Mouse (Mus musculus) neural tube, postnatal 0 days (tissue): ENCODE measurements around the gene Fignl2. TPM values are rescaled to one million over a fixed set of nuclear protein-coding genes. Genes with fewer than 3 reads are reported as not detected.

Source experiments
- polyA plus RNA-seq: library from polyadenylated mRNA; unstranded; fragments of >200 nt; fragmentation: Nextera tagmentation; extraction: Ambion mirVana; gene quantifications from 2 replicates; pipeline ENCODE4 v1.2.1, GENCODE M21; 2015

Gene Fignl2
- polyA plus RNA-seq, result 0.21 and 0.25 TPM in 2 replicates

DNA sequence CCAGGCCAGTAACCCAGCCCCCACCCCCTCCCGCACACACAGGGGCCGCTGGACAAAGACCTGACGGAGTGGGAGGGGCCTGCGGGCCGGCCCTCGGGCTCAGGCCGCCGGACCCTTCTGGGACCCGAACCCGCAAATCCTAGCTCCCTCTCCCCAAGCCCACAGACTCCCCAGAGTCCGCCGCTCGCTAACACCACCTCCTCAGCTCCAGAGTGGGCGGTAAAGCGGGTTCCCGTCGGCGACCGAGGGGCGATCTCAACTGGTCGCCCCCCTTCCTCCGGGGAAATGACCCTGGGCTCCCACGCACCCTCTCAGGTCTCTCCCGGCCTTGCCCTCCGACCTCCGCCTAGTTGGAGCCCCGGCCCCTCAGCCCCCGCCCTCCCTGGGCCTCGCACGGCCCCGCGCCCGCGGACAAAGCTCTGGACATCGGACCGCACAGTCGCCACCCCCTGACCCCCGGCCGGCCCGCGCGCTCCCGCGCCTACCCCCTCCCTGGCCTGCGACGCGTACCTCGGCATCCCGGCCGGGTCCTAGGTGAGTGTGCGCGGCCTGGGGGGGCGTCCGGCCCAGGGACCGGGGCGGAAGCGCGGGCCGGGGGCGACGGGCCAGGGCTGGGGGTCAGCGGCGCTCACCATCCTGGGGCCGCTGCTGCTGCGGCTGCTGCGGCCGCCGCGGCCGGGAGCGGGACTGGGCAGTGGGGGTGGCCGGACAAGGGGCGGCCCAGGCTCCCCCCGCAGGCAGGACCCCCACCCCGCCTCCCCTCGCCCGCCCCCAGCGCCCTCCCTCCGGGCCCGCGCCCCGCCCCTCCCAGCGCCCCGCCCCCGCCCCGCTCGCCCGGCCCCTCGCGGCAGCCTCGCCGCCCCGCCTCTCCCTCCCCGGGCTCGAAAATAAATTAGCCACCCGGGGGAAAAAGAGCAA, at the start of gene Fignl2:
Gene Fignl2 (minus strand): TSS at position 755 of the 918 bp plus-strand sequence.

DNA sequence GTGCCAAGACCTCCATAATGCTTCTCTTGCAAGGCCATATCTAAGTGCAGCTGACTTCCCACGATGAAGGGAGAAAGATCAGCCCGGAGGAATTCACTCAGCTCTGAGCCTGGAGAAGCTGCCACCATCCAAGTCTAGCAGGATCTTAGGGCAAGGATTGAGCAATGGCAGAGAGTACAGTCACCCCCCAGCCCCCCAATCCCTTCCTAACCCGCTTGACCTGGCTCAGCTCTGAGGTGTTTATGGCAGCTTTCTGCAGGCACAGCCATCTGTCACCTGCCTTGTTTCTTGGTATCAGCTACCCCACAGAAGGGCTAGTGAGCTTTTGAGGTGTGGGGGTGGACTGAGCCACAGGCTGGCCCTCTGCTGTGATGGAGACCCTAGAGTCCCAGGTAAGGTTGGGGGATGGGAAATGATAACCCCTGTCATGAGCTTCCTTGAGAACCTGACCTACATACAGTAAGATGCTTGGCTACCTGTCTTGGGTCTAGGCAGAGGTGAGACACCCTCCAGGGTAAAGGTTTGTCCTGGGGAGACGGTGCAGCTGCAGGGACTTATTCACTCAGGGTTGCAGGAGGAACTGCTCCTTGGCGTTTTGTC, 37.2 kb upstream of the Fignl2 start, which contains the start of gene Ankrd33:
Gene Ankrd33 (plus strand): TSS at position 245 of the 600 bp plus-strand sequence.

DNA sequence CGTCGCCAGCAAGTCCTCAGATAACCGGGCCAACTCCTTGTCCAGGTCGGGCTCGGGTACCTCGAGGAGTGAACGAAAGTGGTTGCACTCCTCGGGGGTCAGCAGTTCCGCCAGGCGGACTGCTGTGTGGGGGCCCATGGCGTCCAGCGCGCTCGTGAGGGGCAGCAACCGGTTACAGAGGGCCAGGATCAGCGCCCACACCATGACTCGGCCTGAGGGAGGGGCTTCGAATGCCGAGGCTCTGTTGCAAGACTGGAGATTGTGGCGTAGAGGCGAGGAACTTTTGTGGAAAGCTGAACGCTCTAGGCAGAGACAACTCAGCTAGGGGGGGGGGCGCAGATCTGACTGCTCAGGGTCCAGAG, 31.2 kb downstream of the Fignl2 start, which contains the start of gene Gm47841:
Gene Gm47841 (minus strand): TSS at position 204 of the 362 bp plus-strand sequence.

Other genes starting within 250 kb of the Fignl2 start
- 35.1 and 41.9 TPM in 2 replicates for gene Scn8a, start 208.7 kb downstream of the Fignl2 start, polyA plus RNA-seq
- 0.14 TPM in 1 of 2 replicates, not detected in the other for gene Gm47841, start 31.2 kb downstream of the Fignl2 start, polyA plus RNA-seq
- not detected in 2 replicates for gene Ankrd33, start 37.2 kb upstream of the Fignl2 start, polyA plus RNA-seq
- 7.5 and 9.7 TPM in 2 replicates for gene Acvrl1, start 50.0 kb upstream of the Fignl2 start, polyA plus RNA-seq
- gene Acvr1b, start 95.5 kb upstream of the Fignl2 start, polyA plus RNA-seq, result 14.3 and 16.7 TPM in 2 replicates
- gene Grasp, start 145.6 kb upstream of the Fignl2 start, polyA plus RNA-seq, result 2.7 and 3.2 TPM in 2 replicates
- gene Nr4a1, start 175.7 kb upstream of the Fignl2 start, polyA plus RNA-seq, result 11.8 and 15.2 TPM in 2 replicates
- 63.2 and 67.3 TPM in 2 replicates for gene Atg101, start 205.7 kb upstream of the Fignl2 start, polyA plus RNA-seq
- gene 6030408B16Rik, start 214.6 kb upstream of the Fignl2 start, polyA plus RNA-seq, result 0.26 and 0.34 TPM in 2 replicates